Mouse (Mus musculus) cerebellum, adult 2 months (tissue): Measurements from ENCODE around the gene Uxt.

Source experiments
- CTCF ChIP-seq: fragments of 200-500 bp; IDR thresholded peaks from 2 replicates; pipeline ENCODE4 v1.5.1; 2011; ENCODE audit warnings: low read depth, mild to moderate bottlenecking, control low read depth, low read length, moderate library complexity, borderline replicate concordance; ENCODE audit not compliant: insufficient read depth
- POLR2A ChIP-seq: fragments of 200-500 bp; IDR thresholded peaks from 2 replicates; pipeline ENCODE4 v1.6.1; 2011; ENCODE audit warnings: low read length, control low read depth, borderline replicate concordance; ENCODE audit not compliant: insufficient read depth

GRCm38 (mm10) chrX:20915075-20915474 lies 46.7 kb downstream of the Uxt start:
- TF ChIP-seq CTCF (no peak), POLR2A (no peak)
